Mouse (Mus musculus): ENCODE data around the gene Ear14. TPM values are rescaled to one million over a fixed set of nuclear protein-coding genes. Genes with fewer than 3 reads are reported as not detected.
"Not testable (repeated sequence)": the region's sequence is repeated elsewhere in the genome, so short reads cannot be mapped to it uniquely, and the experiment has no call there.

The Ear14 gene
- polyA plus RNA-seq, 2 experiments, result not detected

DNA sequence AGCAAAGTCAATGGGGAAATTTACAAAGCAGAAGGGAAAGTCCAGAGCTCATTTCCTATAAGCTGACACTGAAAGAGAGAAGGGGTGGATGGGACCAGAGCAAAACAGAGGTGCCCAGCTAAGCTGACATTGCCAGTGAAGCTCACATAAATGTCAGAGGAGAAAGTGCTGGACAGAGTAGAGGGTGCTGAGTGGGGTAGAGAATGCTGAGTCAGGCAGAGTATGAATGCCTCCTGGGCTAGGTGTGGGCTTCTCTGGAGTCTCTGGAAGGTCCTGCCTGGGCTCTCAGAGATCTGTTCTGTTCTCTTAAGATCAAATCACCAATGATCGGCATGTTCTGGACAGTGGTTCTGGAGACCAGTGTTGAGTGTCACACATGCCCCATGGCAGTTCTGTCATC is 37.8 kb upstream of the Ear14 start:
- Histone ChIP-seq H3K27ac (replicated peaks; ENCODE audit: low read depth, low read length) (no peak overlapping the region), H3K4me2 (replicated peaks; ENCODE audit: low read depth, low read length, severe bottlenecking) (no peak overlapping the region), H3K36me3 (ENCODE audit: control insufficient read depth, insufficient read depth, low read length) (no peaks in the 10 kb centered on the region), H3K9ac (ENCODE audit: low read depth, low read length, severe bottlenecking) (no peak overlapping the region), H3K4me1 (ENCODE audit: control insufficient read depth, insufficient read depth, low read length) (no peaks in the 10 kb centered on the region), H3K27me3 (ENCODE audit: control insufficient read depth, insufficient read depth, low read length) (no peaks in the 10 kb centered on the region), H3K9me3 (ENCODE audit: control insufficient read depth, low read length) (no peaks in the 10 kb centered on the region), H3K4me3 (replicated peaks; ENCODE audit: low read length) (no peak overlapping the region)
- ATAC-seq (ENCODE audit: low FRiP score, low read depth) (no peak), DNase-seq (ENCODE audit: low spot score) (no peak)
- 100% methylated on average over 1 of the region's 1 CpGs for WGBS
- TF ChIP-seq POLR2A (IDR thresholded peaks at IDR 0.05; ENCODE audit: borderline replicate concordance, extremely low read depth, insufficient read depth, insufficient read length), result no peak

DNA sequence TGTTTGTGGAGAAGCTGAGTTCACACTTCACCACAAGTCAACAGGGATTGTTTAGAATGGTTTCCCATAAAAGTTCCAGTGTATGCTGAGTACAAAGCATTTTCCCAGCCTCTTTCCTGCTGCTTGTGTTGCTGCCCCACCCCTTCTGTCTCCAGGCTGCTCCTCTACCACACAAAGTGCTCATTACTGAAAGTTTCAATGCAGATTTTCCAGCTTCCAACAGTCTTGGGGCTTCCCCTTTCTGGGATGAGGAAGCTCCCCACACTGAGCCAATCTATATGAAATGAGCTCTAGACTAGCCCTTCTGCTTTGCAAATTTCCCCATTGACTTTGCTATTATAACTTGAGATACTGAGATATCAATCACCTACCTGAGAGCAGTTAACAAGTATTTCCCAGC is 37.1 kb upstream of the Ear14 start:
- H3K36me3 ChIP-seq (ENCODE audit: control insufficient read depth, insufficient read depth, low read length), result no peaks in the 10 kb centered on the region
- TF ChIP-seq POLR2A (IDR thresholded peaks at IDR 0.05; ENCODE audit: borderline replicate concordance, extremely low read depth, insufficient read depth, insufficient read length), result no peak
- no peak overlapping the region for H3K9ac ChIP-seq (ENCODE audit: low read depth, low read length, severe bottlenecking)
- H3K4me1 ChIP-seq (ENCODE audit: control insufficient read depth, insufficient read depth, low read length), result no peaks in the 10 kb centered on the region
- no peak for DNase-seq (ENCODE audit: low spot score)
- no peak overlapping the region for H3K27ac ChIP-seq (replicated peaks; ENCODE audit: low read depth, low read length)
- no peak overlapping the region for H3K4me3 ChIP-seq (replicated peaks; ENCODE audit: low read length)
- H3K9me3 ChIP-seq (ENCODE audit: control insufficient read depth, low read length), result no peaks in the 10 kb centered on the region
- no peak overlapping the region for H3K4me2 ChIP-seq (replicated peaks; ENCODE audit: low read depth, low read length, severe bottlenecking)
- 0 out of 2 replicates have a peak, but pooled peaks have one; percentile 6 for ATAC-seq (ENCODE audit: low FRiP score, low read depth)
- H3K27me3 ChIP-seq (ENCODE audit: control insufficient read depth, insufficient read depth, low read length), result no peaks in the 10 kb centered on the region

DNA sequence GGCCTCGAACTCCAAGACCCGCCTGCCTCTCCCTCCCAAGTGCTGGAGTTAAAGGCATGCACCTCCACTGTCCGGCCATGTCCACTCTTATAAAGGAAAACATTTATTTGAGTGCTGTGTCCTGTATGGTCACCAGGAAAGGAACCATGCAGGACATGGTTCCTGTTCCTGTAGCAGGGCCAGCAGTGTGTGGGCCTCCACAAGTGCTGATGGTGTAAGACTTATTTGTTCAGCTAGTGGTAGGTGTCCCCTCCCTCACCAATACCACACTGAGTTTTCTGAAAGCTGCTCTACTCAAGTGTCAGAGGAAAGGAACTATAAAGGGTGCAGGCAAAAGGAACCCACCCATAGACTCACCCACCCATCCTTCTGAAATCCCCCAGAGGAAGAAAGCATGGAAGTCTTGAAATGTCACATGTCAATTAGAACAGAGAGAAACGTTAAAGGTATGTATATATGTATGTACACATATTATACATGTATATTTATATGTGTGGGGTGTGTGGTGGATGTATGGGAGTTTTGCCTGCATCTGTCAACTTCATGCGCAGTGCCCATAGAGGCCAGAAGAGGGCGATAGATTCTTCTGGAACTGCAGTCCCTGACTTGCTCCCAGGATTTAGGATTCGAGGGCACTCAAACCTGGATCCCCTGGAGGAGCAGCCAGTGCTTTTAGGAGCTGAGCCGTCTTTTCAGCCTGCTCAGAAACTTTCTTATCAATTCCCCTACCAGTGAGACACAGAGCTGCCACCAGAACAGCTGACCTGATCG is 30.9 kb upstream of the Ear14 start:
- H3K4me3 ChIP-seq (replicated peaks; ENCODE audit: low read length); H3K27me3 ChIP-seq (ENCODE audit: control insufficient read depth, insufficient read depth, low read length); H3K36me3 ChIP-seq (ENCODE audit: control insufficient read depth, insufficient read depth, low read length); H3K27ac ChIP-seq (replicated peaks; ENCODE audit: low read depth, low read length); ATAC-seq (ENCODE audit: low FRiP score, low read depth); H3K4me2 ChIP-seq (replicated peaks; ENCODE audit: low read depth, low read length, severe bottlenecking); H3K9ac ChIP-seq (ENCODE audit: low read depth, low read length, severe bottlenecking); H3K4me1 ChIP-seq (ENCODE audit: control insufficient read depth, insufficient read depth, low read length); H3K9me3 ChIP-seq (ENCODE audit: control insufficient read depth, low read length): not testable (repeated sequence)
- 35% methylated on average over 9 of the region's 9 CpGs for WGBS
- DNase-seq (ENCODE audit: low spot score), result peak; percentile 42

DNA sequence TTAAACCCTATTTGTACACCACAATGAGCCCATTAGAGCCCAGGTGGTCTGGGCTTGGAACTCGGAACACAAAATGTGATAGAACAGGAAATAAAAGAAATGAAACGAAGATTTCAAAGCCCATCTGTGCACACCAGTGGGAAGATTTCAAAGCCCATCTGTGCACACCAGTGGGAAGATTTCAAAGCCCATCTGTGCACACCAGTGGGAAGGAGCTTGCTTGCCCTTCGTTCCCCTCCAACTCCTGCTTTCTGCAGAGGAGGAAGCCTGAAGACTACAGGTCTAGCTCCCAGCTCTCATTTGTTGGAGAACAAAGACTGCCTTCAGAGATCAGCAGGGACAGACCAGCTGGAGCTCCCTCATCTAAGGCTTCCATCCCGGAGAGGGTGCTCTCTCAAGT is 30.2 kb upstream of the Ear14 start:
- WGBS, result 64% methylated on average over 4 of the region's 4 CpGs
- H3K4me3 ChIP-seq (replicated peaks; ENCODE audit: low read length); ATAC-seq (ENCODE audit: low FRiP score, low read depth); H3K36me3 ChIP-seq (ENCODE audit: control insufficient read depth, insufficient read depth, low read length); H3K27me3 ChIP-seq (ENCODE audit: control insufficient read depth, insufficient read depth, low read length); H3K4me1 ChIP-seq (ENCODE audit: control insufficient read depth, insufficient read depth, low read length); H3K9me3 ChIP-seq (ENCODE audit: control insufficient read depth, low read length); H3K27ac ChIP-seq (replicated peaks; ENCODE audit: low read depth, low read length); DNase-seq (ENCODE audit: low spot score); H3K9ac ChIP-seq (ENCODE audit: low read depth, low read length, severe bottlenecking); H3K4me2 ChIP-seq (replicated peaks; ENCODE audit: low read depth, low read length, severe bottlenecking): not testable (repeated sequence)

DNA sequence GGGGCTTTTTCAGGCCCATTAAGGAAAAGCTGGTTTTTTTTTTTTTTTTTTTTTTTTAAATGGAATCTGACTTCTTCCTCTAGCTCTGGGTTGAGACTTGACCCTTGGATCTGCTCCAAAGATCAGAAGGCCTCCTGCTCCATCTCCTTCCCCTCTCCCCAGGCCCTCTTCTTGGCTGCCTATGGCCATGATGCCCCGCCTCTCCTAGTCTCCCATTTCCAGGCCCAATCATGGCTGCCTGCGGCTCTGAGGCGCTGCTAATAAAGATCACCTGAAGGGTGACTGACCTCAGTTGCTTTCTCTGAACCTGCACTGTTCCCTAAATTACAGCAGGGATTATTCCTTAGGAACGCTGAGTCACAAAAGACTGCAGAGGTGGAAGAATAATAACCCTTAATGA is 29.3 kb upstream of the Ear14 start:
- WGBS, result 67% methylated on average over 4 of the region's 4 CpGs
- TF ChIP-seq POLR2A (IDR thresholded peaks at IDR 0.05; ENCODE audit: borderline replicate concordance, extremely low read depth, insufficient read depth, insufficient read length), result no peak
- no peaks in the 10 kb centered on the region for H3K36me3 ChIP-seq (ENCODE audit: control insufficient read depth, insufficient read depth, low read length)
- no peak overlapping the region for H3K4me2 ChIP-seq (replicated peaks; ENCODE audit: low read depth, low read length, severe bottlenecking)
- no peaks in the 10 kb centered on the region for H3K4me1 ChIP-seq (ENCODE audit: control insufficient read depth, insufficient read depth, low read length)
- H3K27me3 ChIP-seq (ENCODE audit: control insufficient read depth, insufficient read depth, low read length), result no peaks in the 10 kb centered on the region
- no peak overlapping the region for H3K9ac ChIP-seq (ENCODE audit: low read depth, low read length, severe bottlenecking)
- ATAC-seq (ENCODE audit: low FRiP score, low read depth) (no peak), DNase-seq (ENCODE audit: low spot score) (no peak)
- no peaks in the 10 kb centered on the region for H3K9me3 ChIP-seq (ENCODE audit: control insufficient read depth, low read length)
- H3K4me3 ChIP-seq (replicated peaks; ENCODE audit: low read length), result no peak overlapping the region
- H3K27ac ChIP-seq (replicated peaks; ENCODE audit: low read depth, low read length), result no peak overlapping the region

DNA sequence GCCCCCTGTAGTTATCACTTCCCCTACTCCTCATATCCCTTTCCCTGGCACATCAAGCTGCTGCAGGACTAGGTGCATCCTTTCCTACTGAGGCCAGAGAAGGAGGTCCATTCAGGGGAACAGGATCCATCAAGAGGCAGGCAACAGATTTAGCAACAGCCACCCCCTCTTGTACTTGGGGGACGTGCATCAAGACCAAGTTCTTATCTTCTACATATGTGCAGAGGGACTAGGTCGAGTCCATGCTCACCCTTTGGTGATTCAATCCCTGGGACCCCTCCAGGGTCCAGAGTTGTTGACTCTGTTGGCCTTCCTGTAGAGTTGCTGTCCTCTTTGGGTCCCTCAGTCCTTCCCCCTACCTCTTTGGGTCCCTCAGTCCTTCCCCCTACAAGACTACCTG is 22.1 kb upstream of the Ear14 start:
- not testable (repeated sequence) for H3K27me3 ChIP-seq (ENCODE audit: control insufficient read depth, insufficient read depth, low read length); ATAC-seq (ENCODE audit: low FRiP score, low read depth); H3K9me3 ChIP-seq (ENCODE audit: control insufficient read depth, low read length); DNase-seq (ENCODE audit: low spot score); H3K4me3 ChIP-seq (replicated peaks; ENCODE audit: low read length); H3K9ac ChIP-seq (ENCODE audit: low read depth, low read length, severe bottlenecking); H3K4me2 ChIP-seq (replicated peaks; ENCODE audit: low read depth, low read length, severe bottlenecking); H3K27ac ChIP-seq (replicated peaks; ENCODE audit: low read depth, low read length); H3K36me3 ChIP-seq (ENCODE audit: control insufficient read depth, insufficient read depth, low read length); H3K4me1 ChIP-seq (ENCODE audit: control insufficient read depth, insufficient read depth, low read length)
- 85% methylated on average over 2 of the region's 2 CpGs for WGBS
